Mouse (Mus musculus) mammary gland, adult 2 months (tissue): ENCODE results near the gene Gm21820. TPM values are rescaled to one million over a fixed set of nuclear protein-coding genes. Genes with fewer than 3 reads are reported as not detected.

Experiments used
- polyA plus RNA-seq: library from polyadenylated mRNA; depleted of rRNA; stranded (reverse); fragments of >200 nt; gene quantifications from 2 replicates; pipeline ENCODE4 v1.2.3, GENCODE M21; 2012; ENCODE audit warnings: low replicate concordance; rRNA removed

Gm21820 gene
- polyA plus RNA-seq: not detected in 2 replicates

GRCm38 (mm10) chrY:5249341-5249740, at the start of gene Gm21820:
TSS of gene Gm21820 (minus strand) at chrY:5249441.

Other genes starting within 250 kb of the Gm21820 start
- not detected in 2 replicates for gene Gm20918, start 205.5 kb downstream of the Gm21820 start, polyA plus RNA-seq